Mouse (Mus musculus) layer of hippocampus, adult 9-10 months (tissue): Measurements from ENCODE around the gene Ubqln1.

Experiments
- DNase-seq: peaks from one replicate; pipeline ENCODE4 v3.0.0; 2022; ENCODE audit warnings: low spot score

Gene Ubqln1

DNA sequence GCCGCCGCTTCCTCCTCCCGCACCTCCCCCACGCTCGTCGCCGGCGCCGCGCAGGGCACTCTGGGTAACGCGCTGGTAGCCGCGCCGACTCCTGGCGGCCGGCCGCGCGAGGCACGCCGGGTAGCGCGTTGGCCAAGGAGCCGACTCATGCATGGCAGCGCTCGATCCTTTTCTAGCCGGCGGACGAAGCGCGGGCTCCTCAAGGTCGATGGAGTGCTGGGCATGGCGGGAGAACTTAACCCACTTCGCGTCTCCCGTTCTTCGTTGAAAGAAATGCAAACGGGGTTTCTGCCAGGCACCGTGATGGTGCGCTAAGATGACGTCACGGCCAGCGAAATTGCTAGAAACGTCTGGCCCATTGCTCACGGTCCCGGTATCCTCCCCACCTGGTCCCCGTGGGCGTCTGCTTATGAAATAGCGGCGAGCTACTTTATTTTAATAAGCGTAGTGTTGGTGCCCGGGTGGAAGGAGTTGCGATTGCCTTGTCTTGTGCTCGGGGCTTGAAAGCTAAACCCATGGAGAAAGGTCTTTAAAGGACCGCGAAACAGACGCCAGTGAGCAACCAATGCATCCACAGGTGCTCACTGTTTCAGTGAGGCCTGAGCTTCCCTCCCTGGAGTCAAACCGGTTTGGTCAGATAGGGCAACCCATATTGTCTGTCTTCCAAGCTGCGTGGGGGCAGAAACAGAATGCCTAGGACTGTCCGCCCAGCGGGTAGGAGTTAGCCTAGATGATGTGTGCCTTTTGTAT, at the start of gene Ubqln1:
Gene Ubqln1 (minus strand): TSS at position 62 of the 750 bp plus-strand sequence.
- DNase-seq, result peak; percentile 81

DNA sequence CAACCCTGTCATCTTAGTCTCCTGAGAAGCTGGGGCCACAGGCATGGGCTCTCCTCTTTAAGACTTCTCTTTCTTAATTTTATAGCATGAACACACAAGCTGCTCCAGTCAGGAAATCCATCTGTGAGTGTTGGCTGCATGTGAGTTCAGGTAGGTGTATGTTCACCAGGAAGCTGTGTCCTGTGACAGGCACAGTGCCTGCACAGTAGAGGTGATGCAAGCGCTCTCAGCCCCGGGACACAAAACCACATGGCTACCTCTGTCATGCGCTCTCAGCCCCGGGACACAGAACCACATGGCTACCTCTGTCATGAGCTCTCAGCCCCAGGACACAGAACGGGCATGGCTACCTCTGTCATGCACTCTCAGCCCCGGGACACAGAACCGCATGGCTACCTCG, 48.1 kb upstream of the Ubqln1 start:
- DNase-seq, result no peak

DNA sequence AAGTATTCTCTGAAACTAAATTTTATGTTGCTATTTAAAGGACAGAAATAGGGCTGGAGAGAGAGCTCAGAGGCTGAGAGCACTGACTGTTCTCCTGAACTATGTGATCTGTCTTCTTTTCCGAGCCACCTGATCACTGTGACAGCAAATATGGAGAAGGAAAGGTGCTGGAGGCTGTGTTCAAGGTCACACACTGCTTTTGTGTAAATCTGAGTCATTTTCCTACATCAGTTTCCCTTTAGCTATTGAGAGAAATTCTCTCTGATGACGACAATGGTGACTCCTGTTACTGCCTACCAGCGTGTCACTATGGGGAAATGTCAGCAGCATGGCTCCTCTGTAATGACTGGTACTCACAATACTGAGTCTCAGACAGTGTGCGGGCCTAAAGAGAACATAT, 46.2 kb upstream of the Ubqln1 start:
- no peak for DNase-seq

- no peak for DNase-seq
Observed at GRCm38 (mm10) chr13:58253268-58253667, 37.8 kb upstream of the Ubqln1 start.

GRCm38 (mm10) chr13:58248957-58249356, 33.5 kb upstream of the Ubqln1 start:
- no peak for DNase-seq

GRCm38 (mm10) chr13:58236536-58236935, 21.1 kb upstream of the Ubqln1 start:
- no peak for DNase-seq

- DNase-seq, result no peak
Observed at GRCm38 (mm10) chr13:58232611-58233010, 17.2 kb upstream of the Ubqln1 start.

GRCm38 (mm10) chr13:58232070-58232469, 16.6 kb upstream of the Ubqln1 start:
- DNase-seq, result no peak

- no peak for DNase-seq
Observed at GRCm38 (mm10) chr13:58228624-58229023, 13.2 kb upstream of the Ubqln1 start.

DNA sequence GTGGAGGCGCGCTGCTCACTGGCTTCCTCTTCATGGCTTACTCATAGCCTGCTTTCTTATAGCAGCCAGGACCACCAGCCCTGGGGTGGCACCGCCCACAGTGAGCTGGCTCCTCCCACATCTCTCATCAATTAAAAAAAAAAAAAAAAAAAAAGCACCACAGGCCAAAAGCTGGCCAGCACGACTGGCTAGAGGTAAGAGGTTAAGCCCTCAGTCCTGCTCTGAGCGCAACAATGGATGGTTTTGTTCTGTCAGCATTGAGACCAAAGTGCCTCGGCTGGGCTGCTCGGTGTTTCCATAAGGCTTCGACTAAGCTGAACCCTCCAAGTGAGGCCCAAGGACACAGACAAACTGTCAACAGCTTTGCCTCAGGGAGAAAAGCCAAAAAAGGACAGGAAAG, 10.2 kb upstream of the Ubqln1 start:
- no peak for DNase-seq

- no peak for DNase-seq
Observed at GRCm38 (mm10) chr13:58220206-58220605, 4.8 kb upstream of the Ubqln1 start.

- no peak for DNase-seq
Observed at GRCm38 (mm10) chr13:58217536-58217935, 2.1 kb upstream of the Ubqln1 start.

DNA sequence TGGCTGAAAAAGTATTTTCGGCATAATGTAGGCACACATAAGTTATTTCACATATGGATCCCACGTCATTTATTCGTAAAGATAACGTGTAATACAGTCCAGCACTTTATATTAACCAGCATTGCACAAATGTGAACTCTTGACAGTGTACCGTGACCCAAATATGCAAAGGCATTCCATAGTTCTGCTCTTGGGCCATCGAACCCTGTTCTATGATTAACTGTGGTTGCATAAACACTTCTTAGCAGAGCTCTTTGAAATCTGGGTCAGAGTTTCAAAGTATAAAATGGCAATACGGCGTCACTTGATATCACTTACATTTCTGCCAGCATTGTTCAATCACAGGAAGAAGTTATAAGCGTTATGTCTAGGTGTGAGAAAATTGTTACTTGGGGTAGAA, 942 bp upstream of the Ubqln1 start:
- no peak for DNase-seq

- no peak for DNase-seq
Observed at GRCm38 (mm10) chr13:58215253-58215591, 231 bp downstream of the Ubqln1 start.

DNA sequence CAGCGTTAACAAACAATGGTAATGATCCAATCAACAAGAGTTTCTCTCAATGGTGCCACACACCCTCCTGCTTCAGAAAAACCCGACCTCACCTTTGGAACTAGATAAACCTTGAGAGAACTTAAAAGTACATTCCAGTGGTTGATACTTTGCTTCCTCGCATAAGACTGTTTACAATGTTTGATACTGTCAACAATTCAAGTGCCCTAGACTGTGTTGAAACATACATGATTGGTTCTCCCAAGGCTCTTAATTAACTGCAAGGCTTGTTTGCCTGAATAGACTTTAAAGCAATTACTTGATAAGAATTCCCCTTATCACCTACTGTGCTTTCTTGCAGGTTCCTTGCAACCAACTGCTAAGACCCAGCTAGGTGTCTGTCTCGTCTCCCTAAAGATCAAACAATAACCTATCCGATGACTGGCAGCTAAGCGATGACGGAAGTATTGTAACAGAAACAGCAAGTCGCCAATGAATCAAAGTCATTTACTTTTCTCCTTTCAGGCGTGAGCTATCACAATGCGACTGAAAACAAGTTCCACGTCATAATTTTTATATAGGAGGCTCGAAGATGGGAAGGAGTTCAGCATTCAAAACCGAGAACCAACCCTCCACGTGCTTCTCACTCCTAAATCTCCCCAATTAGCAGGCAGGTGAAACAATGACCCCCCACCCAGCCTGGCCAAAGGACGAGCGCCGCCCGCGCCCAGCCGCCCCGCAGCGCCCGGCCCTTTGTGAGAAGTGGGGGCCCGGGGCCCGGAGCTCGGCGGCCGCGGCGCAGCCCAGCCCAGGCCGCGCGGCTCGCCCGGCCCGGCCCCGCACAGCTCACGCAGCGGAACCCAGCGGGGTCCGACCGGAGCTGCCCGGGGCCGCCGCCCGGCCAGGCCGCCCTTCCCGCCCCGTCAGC, 854 bp downstream of the Ubqln1 start:
- DNase-seq, result no peak

DNA sequence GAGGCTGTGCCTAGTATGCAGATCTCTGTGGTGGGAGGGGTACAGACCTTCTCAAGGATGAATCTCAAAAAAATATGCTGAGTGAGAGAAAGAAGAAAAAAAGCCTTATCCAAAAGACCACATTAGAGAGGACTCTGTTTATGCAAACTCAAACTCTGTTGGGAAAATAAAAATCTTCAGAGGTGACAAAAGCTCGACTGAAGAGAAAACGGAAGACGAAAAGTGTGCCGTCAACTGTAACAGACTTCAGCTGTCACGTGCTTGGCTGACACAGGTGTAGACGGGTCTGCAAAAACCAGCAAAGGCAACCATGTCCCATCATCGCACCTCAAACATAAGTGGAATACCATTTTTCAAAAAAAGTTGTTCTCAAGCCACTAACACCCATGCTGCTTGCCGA, 1.7 kb downstream of the Ubqln1 start:
- DNase-seq, result no peak

- DNase-seq, result no peak
Observed at GRCm38 (mm10) chr13:58212530-58212929, 2.9 kb downstream of the Ubqln1 start.

DNA sequence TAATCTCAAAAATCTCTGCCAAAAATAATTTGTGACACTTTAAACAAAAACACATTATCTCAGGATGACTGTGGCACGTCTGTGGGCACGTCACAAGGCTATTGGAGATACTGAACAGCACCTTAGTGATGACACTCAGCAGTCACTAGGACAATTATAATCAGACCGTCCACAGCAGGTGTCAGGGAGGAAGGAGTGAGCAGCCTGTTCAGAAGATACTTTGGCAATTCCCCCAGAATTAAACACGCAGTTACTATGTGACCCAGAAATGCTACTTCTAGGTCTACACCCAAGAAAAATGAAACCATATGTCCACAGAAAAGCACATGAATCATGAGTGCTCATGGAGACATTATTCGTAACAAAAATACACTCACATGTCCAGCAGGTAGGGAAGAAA, 5.0 kb downstream of the Ubqln1 start:
- DNase-seq, result no peak

GRCm38 (mm10) chr13:58206084-58206483, 9.4 kb downstream of the Ubqln1 start:
- no peak for DNase-seq

GRCm38 (mm10) chr13:58204986-58205385, 10.5 kb downstream of the Ubqln1 start:
- no peak for DNase-seq

- no peak for DNase-seq
Observed at GRCm38 (mm10) chr13:58204202-58204601, 11.3 kb downstream of the Ubqln1 start.

- no peak for DNase-seq
Observed at GRCm38 (mm10) chr13:58202903-58203302, 12.6 kb downstream of the Ubqln1 start.

- no peak for DNase-seq
Observed at GRCm38 (mm10) chr13:58201908-58202307, 13.5 kb downstream of the Ubqln1 start.
